ENCODE assay signal across 23 mouse cellular contexts in the genomic region with DNA sequence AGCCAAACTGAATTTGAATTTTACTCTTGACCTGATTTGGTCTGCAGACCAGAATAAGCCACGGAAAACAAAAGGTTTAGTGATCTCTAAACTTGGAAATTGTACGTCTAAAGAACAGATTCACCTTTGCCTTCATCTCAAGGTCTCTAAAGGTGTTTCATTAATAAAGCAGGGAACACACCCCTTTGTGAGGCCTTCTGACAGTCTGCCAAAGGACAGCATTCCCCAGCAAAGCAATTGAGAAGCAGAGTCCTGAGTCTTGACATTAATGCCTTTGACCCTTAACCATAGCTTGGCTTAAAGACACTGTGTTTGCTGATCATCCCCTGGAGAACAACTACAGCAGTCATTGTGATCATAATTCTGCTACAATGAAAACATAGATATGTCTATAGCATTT.
DNase-seq lines count a peak whose midpoint lies in the region; ATAC-seq and TF ChIP-seq lines count a peak whose summit lies in the region.
"Had no signal": no experiment of that assay in that cellular context is flagged by ENCODE, and none has a peak within 500 bp of the region (broad histone marks: within the 10 kb centered on the region; RNA-seq: fewer than 3 reads in every experiment).

No protein-coding gene starts in this region.

- no peaks in the 10 kb centered on the region for H3K27me3 ChIP-seq in kidney, adult 2 months (replicated peaks; ENCODE audit: control insufficient read depth, insufficient read depth, low read length)
- H3K27me3 ChIP-seq in kidney, embryonic 15.5 days = no peaks in the 10 kb centered on the region
- H3K27me3 ChIP-seq in kidney, embryonic 14.5 days (ENCODE audit: control insufficient read depth, insufficient read depth, low read length) = no peaks in the 10 kb centered on the region
- H3K27me3 ChIP-seq: embryonic facial prominence, embryonic 13.5 days; embryonic facial prominence, embryonic 15.5 days; forebrain, embryonic 12.5 days had no signal

- ATAC-seq in kidney, embryonic 15.5 days (replicated peaks; ENCODE audit: low FRiP score) = no peak
- ATAC-seq in kidney, embryonic 14.5 days (ENCODE audit: low FRiP score, low TSS enrichment) = no peak
- ATAC-seq: forebrain, embryonic 14.5 days had no signal

- DNase-seq in kidney, adult 2 months = peak; percentile 80
- DNase-seq in kidney, adult 9 months = peak; percentile 87
- peak; percentile 25 to 55 for DNase-seq in kidney, postnatal 25 days
- no peak for DNase-seq in kidney, postnatal 4 days
- DNase-seq in thymus, postnatal 0 days (ENCODE audit: low spot score) = no peak
- DNase-seq: adrenal gland, adult 2 months; adrenal gland, postnatal 10 days; adrenal gland, postnatal 25 days; cerebellum, adult 11 months; cerebellum, adult 18-20 months; cerebellum, adult 8-10 months; cerebellum, adult 9-11 months; cerebellum, postnatal 14 days; cerebellum, postnatal 36 days; embryo, embryonic 11 days had no signal

- H3K36me3 ChIP-seq in kidney, adult 2 months (ENCODE audit: control insufficient read depth, insufficient read depth, low read length) = no peaks in the 10 kb centered on the region
- no peaks in the 10 kb centered on the region for H3K36me3 ChIP-seq in kidney, embryonic 15.5 days
- H3K36me3 ChIP-seq in kidney, embryonic 14.5 days (ENCODE audit: control insufficient read depth, insufficient read depth, low read length) = no peaks in the 10 kb centered on the region
- H3K36me3 ChIP-seq: embryonic facial prominence, embryonic 13.5 days; embryonic facial prominence, embryonic 15.5 days; forebrain, embryonic 10.5 days; forebrain, embryonic 12.5 days had no signal

- no peaks in the 10 kb centered on the region for H3K4me1 ChIP-seq in kidney, adult 2 months (ENCODE audit: control insufficient read depth, insufficient read depth, low read length)
- H3K4me1 ChIP-seq in kidney, embryonic 15.5 days = no peaks in the 10 kb centered on the region
- H3K4me1 ChIP-seq in kidney, embryonic 14.5 days (ENCODE audit: control insufficient read depth, insufficient read depth, low read length) = no peaks in the 10 kb centered on the region
- H3K4me1 ChIP-seq: embryonic facial prominence, embryonic 13.5 days; embryonic facial prominence, embryonic 15.5 days; forebrain, embryonic 10.5 days; forebrain, embryonic 12.5 days had no signal

- H3K9me3 ChIP-seq in kidney, embryonic 15.5 days (replicated peaks) = no peaks in the 10 kb centered on the region
- no peaks in the 10 kb centered on the region for H3K9me3 ChIP-seq in kidney, embryonic 14.5 days (ENCODE audit: control insufficient read depth, low read length)
- H3K9me3 ChIP-seq: embryonic facial prominence, embryonic 13.5 days; embryonic facial prominence, embryonic 15.5 days; forebrain, embryonic 10.5 days; forebrain, embryonic 12.5 days had no signal

- TF ChIP-seq POLR2A in kidney, adult 2 months (IDR thresholded peaks at IDR 0.05; ENCODE audit: low read depth, low read length) = no peak

- WGBS in kidney, adult 2 months = 48% methylated on average over 2 of the region's 2 CpGs
- WGBS in kidney, embryonic 15.5 days = 81% methylated on average over 2 of the region's 2 CpGs
- WGBS in kidney, embryonic 14.5 days = 87% methylated on average over 2 of the region's 2 CpGs

- no peak for TF ChIP-seq CTCF in kidney, adult 2 months (conservative IDR thresholded peaks at IDR 0.05; ENCODE audit: insufficient read depth, insufficient read length, low read depth, low read length)

- no peak overlapping the region for H3K27ac ChIP-seq in kidney, adult 2 months (ENCODE audit: insufficient read depth, low read depth, low read length)
- H3K27ac ChIP-seq in kidney, embryonic 15.5 days = no peak overlapping the region
- H3K27ac ChIP-seq in kidney, embryonic 14.5 days (ENCODE audit: low read depth, low read length) = no peak overlapping the region
- H3K27ac ChIP-seq: embryonic facial prominence, embryonic 13.5 days; embryonic facial prominence, embryonic 15.5 days; forebrain, embryonic 10.5 days; forebrain, embryonic 12.5 days had no signal

- H3K4me2 ChIP-seq in kidney, embryonic 15.5 days = no peak overlapping the region
- H3K4me2 ChIP-seq in kidney, embryonic 14.5 days (replicated peaks; ENCODE audit: low read depth, low read length) = no peak overlapping the region
- H3K4me2 ChIP-seq: embryonic facial prominence, embryonic 13.5 days; embryonic facial prominence, embryonic 15.5 days; forebrain, embryonic 12.5 days had no signal

- no peak overlapping the region for H3K4me3 ChIP-seq in kidney, adult 2 months (ENCODE audit: insufficient read depth, low read depth, low read length)
- no peak overlapping the region for H3K4me3 ChIP-seq in kidney, embryonic 15.5 days (replicated peaks)
- no peak overlapping the region for H3K4me3 ChIP-seq in kidney, embryonic 14.5 days (ENCODE audit: low read length)
- H3K4me3 ChIP-seq: embryonic facial prominence, embryonic 13.5 days; embryonic facial prominence, embryonic 15.5 days; erythroblast, embryonic 14.5 days; forebrain, embryonic 10.5 days; forebrain, embryonic 12.5 days had no signal

- H3K9ac ChIP-seq in kidney, embryonic 15.5 days = no peak overlapping the region
- no peak overlapping the region for H3K9ac ChIP-seq in kidney, embryonic 14.5 days (ENCODE audit: low read depth, low read length)
- H3K9ac ChIP-seq: embryonic facial prominence, embryonic 13.5 days; embryonic facial prominence, embryonic 15.5 days; forebrain, embryonic 12.5 days had no signal

Comparison
In these comparisons a context has a peak if more than half of its experiments do, and no peak if none do; other contexts are left out.
1. DNase-seq: peak in kidney, adult 2 months (single experiment), kidney, adult 9 months (single experiment) and kidney, postnatal 25 days (2 of 2); none in kidney, postnatal 4 days (0 of 2) and thymus, postnatal 0 days (single experiment).